Mouse (Mus musculus) liver, embryonic 14.5 days (tissue): ENCODE results near the gene Klhl10.

Experiments
- CTCF ChIP-seq: IDR thresholded peaks from 2 replicates; pipeline ENCODE4 v1.5.1; 2016; ENCODE audit warnings: antibody characterized with exemption, low read depth, control low read depth
- EP300 ChIP-seq: IDR thresholded peaks from 2 replicates; pipeline ENCODE4 v1.6.1; 2016; ENCODE audit warnings: antibody characterized with exemption, low read depth

- TF ChIP-seq CTCF (no peak), EP300 (no peak)
These were observed 48.0 kb upstream of the Klhl10 start for GRCm38 (mm10) chr11:100393733-100394132.
